Mouse (Mus musculus) lung, postnatal 0 days (tissue): ENCODE data around the gene Olfr536.

Source experiments
- CTCF ChIP-seq: IDR thresholded peaks from 2 replicates; pipeline ENCODE4 v1.5.1; 2016; ENCODE audit warnings: antibody characterized with exemption, mild to moderate bottlenecking
- EP300 ChIP-seq: IDR thresholded peaks from 2 replicates; pipeline ENCODE4 v1.6.1; 2016; ENCODE audit warnings: antibody characterized with exemption, mild to moderate bottlenecking, control low read depth

DNA sequence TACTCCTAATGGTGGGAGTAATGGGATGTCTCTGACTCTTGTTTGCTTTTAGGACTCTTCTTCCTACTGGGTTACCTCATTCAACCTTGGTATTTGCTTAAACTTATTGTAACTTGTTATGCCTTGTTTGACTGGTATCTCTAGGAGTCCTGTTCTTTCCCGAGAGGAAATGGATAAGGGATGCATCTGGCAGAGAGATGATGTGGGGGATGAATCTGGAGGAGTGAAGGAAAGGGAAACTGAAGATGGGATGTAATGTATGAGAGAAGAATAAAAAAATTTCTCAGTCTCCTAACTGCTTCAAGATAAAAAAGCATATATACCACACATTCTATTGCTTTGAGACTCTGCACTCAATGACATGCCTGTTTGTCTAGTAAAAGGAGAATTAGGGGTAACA is 29.3 kb downstream of the Olfr536 start:
- TF ChIP-seq CTCF (no peak), EP300 (no peak)
